Mouse (Mus musculus) B cell, adult 62 days (primary cell): Measurements from ENCODE around the gene Gm49392. TPM values are rescaled to one million over a fixed set of nuclear protein-coding genes. Genes with fewer than 3 reads are reported as not detected.

Experiments
- total RNA-seq: library from RNA; stranded (reverse); gene quantifications from 4 replicates; pipeline ENCODE4 v1.2.4, GENCODE M21; 2023

Gm49392 gene
- not detected in 4 replicates for total RNA-seq

DNA sequence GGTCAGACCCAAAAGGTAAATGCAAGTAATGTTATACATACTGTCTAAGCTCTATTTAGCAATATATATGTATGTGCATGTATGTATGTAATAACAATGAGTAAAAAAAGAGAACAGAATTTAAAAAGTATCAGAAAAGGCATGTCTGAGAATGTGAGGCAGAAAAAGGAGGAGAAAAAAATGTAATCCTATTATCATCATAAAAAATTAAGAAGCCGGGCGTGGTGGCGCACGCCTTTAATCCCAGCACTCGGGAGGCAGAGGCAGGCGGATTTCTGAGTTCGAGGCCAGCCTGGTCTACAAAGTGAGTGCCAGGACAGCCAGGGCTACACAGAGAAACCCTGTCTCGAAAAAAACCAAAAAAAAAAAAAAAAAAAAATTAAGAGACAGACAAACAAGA, at the start of gene Gm49392:
TSS of gene Gm49392 (minus strand) at position 101 of the 400 bp plus-strand sequence.

GRCm38 (mm10) chr13:60941884-60942283, 45.2 kb upstream of the Gm49392 start, which contains the start of gene Tpbpa:
Gene Tpbpa, minus strand, starts transcription at chr13:60941984.

GRCm38 (mm10) chr13:60936500-60936901, 39.8 kb upstream of the Gm49392 start, which contains the start of the genes Gm49391 and Ctla2a:
Gene Gm49391, minus strand, starts transcription at chr13:60936571.
Gene Ctla2a, minus strand, starts transcription at chr13:60936625.

DNA sequence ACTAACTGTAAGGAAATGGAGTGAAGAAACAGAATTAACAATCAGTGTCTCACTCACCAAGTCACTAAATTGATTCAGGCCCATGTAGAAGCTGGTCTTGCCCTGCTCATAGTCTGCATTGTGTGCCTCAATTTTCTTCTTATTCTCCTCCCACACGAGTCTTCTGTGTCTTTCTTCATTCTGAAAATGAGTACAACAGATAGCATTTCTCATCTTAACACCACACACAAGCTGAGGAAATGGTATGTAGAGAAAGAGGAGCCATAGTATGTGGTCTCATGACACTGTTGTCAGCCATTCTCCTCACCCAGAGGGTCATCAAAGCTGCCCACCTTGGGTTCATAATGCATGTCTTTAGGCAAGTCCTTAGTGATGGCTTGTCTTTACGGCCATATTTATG, 38.8 kb upstream of the Gm49392 start, which contains the start of gene Gm49393:
TSS of gene Gm49393 (minus strand) at position 101 of the 400 bp plus-strand sequence.

DNA sequence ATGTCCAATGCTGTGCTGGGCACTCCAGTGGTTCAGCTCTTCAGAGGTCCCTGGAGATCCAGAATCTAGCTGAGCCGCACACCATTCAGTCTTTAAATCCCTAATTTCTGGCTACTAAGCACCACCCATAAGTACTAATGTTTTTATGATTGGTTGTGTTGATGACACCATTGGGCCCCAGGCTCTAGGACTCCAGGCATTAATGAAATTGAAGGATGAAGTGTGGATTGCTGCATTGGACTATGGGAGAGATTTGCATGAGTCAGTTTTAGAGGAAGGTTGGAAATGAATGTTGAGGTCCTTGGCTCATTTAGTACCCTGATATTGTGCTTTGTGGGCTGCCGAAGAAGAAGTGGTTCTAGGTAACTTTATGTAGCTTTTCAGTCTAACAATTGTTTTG, 8.1 kb upstream of the Gm49392 start, which contains the start of gene Tpbpb:
TSS of gene Tpbpb (minus strand) at position 101 of the 400 bp plus-strand sequence.

DNA sequence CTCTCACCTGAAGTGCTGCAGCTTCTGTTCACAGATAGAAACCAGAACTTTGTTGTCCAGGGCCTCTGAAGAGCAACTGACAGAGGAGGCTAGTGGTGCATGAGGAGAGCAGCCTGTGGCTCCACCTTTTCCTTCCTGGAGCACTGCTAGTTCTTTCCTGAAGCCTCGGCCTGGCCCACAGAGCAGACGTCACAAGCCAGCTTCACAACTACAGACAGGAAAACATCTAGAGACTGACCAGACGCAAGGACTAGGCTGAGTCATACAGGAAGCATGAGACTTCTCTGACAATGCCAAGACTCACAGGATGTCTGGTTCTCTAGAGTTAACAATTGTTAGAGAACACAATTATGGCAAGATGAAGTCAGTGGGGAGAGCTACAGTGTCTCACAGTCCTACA, 634 bp upstream of the Gm49392 start, which contains the start of gene Ctla2b:
TSS of gene Ctla2b (minus strand) at position 120 of the 400 bp plus-strand sequence.

DNA sequence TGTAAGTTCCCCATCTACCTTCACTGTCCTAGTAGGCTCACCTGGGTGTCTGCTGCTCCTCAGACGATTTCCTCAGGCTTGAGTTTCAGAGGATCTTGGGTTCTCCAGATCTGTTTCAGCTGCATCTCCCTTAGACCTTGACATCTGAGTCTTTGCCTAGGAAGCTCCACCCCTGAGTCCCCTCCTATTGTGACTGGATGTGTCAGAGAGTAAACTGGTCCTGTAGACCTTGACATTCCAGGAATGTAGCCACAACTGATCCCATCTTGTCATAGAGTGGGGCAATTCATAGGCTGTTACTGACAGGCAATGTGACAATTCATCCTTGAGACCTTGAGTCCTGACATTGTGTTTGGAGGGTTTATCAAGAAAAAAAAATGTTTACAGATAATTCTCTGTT, 32.4 kb downstream of the Gm49392 start, which contains the start of gene 4930486L24Rik:
TSS of gene 4930486L24Rik (minus strand) at position 195 of the 400 bp plus-strand sequence.

GRCm38 (mm10) chr13:60802749-60803148, 93.9 kb downstream of the Gm49392 start, which contains the start of gene Ctsll3:
Gene Ctsll3, minus strand, starts transcription at chr13:60802849.

Other genes starting within 250 kb of the Gm49392 start
- gene BC051665, start 110.5 kb downstream of the Gm49392 start, total RNA-seq: not detected in 4 replicates
- 0.45 TPM in 1 of 4 replicates, not detected in the others for gene Ctsll3, start 94.0 kb downstream of the Gm49392 start, total RNA-seq
- gene 4930486L24Rik, start 32.4 kb downstream of the Gm49392 start, total RNA-seq: not detected in 4 replicates
- 0.98 to 1.3 TPM in 2 of 4 replicates, not detected in the others for gene Ctla2b, start 553 bp upstream of the Gm49392 start, total RNA-seq
- not detected in 4 replicates for gene Tpbpb, start 8.0 kb upstream of the Gm49392 start, total RNA-seq
- not detected in 4 replicates for gene Gm49393, start 38.7 kb upstream of the Gm49392 start, total RNA-seq
- gene Gm49391, start 39.7 kb upstream of the Gm49392 start, total RNA-seq: 0.67 to 1.1 TPM in 2 of 4 replicates, not detected in the others
- 2.4 to 6.2 TPM (median 4.2 TPM) in 4 replicates for gene Ctla2a, start 39.7 kb upstream of the Gm49392 start, total RNA-seq
- not detected in 4 replicates for gene Tpbpa, start 45.1 kb upstream of the Gm49392 start, total RNA-seq
- not detected in 4 replicates for gene Ctsj, start 109.1 kb upstream of the Gm49392 start, total RNA-seq
- gene Ctsq, start 143.7 kb upstream of the Gm49392 start, total RNA-seq: not detected in 4 replicates